Mouse (Mus musculus): Measurements from ENCODE around the gene Ano1.

DNA sequence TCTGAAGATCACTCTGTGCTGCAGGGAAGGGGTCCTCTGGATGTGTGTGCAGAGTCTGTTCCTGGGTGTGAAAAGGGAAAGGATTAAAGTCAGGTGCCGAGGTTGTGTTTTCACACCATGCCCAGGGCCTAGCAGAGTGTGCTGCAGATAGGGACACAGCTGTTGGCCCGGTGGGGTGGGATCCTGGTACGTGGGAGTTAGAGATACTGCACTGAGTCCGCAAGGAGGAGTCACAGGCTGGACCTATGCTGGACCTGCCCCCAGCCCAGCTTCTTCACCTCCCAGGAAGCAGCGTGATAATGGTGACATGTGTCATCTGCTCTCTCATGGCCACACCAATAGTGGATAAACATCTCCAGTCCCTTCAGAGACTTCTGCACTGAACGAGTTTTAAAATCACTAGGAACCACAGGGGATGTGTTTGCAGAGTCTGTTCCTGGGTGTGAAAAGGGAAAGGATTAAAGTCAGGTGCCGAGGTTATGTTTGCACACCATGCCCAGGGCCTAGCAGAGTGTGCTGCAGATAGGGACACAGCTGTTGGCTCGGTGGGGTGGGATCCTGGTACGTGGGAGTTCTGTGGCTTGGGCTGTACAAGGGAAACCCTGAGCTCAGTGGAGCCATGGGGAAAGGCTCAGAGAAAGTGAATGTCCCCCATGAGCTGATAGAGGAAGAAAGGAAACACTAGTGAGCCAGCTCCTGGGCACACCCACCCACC, 20.4 kb downstream of the Ano1 start:
- no peak for TF ChIP-seq POLR2A (IDR thresholded peaks at IDR 0.05; ENCODE audit: borderline replicate concordance, control insufficient read depth, low read depth, low read length)
- TF ChIP-seq CTCF (IDR thresholded peaks at IDR 0.05; ENCODE audit: control insufficient read depth, insufficient read depth, low read length), result no peak

Data from bone marrow, adult 2 months (tissue).